Mouse (Mus musculus): ENCODE measurements around the gene Ccdc39. TPM values are rescaled to one million over a fixed set of nuclear protein-coding genes. Genes with fewer than 3 reads are reported as not detected.

Gene Ccdc39
- total RNA-seq, 2 experiments from 2014 or later = 1.0 to 1.7 TPM

DNA sequence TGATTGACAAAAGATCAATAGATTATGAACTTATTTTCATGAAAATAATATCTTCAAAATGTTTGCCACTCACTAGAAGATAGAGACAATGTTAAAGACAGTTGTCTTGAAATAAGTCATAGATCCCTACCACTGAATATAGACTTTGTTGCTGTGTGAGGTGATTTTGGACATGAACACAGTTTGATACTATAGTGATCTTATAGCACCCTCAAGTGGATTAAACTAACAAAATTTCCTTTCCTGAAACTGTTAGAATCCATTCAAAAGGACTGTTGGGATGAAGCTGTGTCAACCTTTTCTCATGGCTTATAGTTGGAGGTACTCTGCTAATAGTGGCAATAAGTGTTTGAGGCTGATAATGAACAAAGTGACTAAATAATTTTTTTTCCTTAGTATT, 53.1 kb downstream of the Ccdc39 start:
- no peak for DNase-seq

Other genes with a start within 250 kb of the Ccdc39 start
- gene Ttc14, start 44.5 kb downstream of the Ccdc39 start, total RNA-seq (2021) = 10 to 100 TPM; 35.0 to 47.9 TPM
- gene Fxr1, start 175.6 kb upstream of the Ccdc39 start, total RNA-seq (2021) = 100 to 1,000 TPM; 113 to 139 TPM
- 10 to 100 TPM; 83.3 to 89.4 TPM for gene Dnajc19, start 237.0 kb upstream of the Ccdc39 start, total RNA-seq (2021)